Mouse (Mus musculus) kidney, postnatal 36 days (tissue): ENCODE data around the gene Rln3.

Experiments used
- DNase-seq, 2 experiments: peaks; one replicate each; pipeline ENCODE4 v3.0.0; 2021 to 2022; ENCODE audit warnings: mixed read lengths in 2 of 2

Gene Rln3

DNA sequence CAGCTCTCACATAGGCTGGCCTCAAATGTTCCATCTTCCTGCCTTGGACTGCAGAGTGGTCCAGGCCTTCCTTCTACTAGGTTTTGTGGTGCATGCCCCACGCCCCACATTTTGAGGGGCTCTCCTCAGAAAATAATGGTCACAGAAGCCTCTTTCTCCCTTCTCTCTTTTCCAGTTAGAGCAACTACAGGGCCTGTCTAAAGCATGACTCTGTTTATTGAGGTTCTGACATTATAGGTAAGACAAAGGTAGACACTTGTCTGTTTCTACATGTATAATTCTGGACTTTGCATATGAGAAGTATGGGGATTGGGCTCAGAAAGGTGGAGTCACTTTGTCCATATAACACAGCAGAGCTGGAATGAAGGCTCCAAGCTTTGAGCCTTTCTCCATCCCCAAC lies 20.2 kb upstream of the Rln3 start, which contains the start of gene Gm10643:
Gm10643 (minus strand) TSS at position 101 of the 400 bp plus-strand sequence.
- DNase-seq: no peak

DNA sequence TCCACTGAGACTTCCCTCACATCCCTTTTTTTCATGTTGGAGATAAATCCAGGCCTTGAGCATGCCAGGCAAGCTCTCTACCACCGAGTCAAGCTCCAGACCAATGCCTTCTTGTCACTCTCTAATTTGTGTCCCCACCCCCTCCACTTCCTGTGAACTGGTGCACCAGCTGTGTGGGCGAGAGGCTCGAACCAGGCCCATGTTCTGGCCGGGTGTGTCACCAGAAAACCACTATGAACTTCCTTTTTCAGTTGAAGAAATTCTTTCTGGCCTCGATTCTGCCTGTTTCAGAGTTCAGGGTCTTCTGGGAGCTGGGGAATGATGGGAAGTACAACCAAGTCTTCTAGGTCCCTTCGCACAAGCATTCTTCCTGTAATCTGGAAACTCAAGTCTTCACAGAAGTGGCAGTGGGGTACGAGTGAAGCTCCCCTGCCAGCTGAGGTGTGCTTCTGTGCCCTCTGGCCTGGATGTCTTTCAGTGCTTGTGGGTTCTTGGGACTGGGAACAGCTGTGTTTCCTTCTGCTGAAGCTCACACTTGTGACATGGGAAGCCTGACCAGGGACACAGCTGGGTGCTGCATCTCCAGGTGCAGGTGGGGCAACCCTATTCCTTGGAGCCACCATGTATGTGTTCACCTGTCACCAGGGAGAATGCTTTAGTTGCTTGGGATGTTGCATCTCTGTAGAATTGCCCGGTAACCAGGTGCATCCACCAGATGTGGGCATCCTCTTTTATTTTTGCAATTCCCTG lies 19.2 kb upstream of the Rln3 start:
- no peak for DNase-seq

DNA sequence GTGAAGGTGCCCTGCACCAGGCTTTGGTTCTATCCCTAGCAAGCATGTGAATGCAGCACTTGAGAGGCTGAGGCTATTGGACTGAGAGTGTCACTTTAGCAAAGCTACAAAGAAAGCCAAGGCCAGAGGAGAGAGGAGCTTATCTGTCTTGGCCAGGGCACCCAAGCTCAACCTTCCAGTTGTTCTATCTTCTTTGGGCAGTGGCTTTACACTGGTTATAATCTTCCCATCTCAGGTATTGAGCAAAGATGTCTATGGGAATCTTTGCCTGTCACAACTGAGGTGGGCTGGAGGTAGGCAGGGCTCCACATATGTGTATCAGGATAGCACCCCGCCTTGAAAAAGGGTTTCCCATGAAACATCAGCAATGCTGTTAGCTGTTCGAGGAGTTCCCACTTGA lies 15.4 kb upstream of the Rln3 start:
- DNase-seq: no peak

DNA sequence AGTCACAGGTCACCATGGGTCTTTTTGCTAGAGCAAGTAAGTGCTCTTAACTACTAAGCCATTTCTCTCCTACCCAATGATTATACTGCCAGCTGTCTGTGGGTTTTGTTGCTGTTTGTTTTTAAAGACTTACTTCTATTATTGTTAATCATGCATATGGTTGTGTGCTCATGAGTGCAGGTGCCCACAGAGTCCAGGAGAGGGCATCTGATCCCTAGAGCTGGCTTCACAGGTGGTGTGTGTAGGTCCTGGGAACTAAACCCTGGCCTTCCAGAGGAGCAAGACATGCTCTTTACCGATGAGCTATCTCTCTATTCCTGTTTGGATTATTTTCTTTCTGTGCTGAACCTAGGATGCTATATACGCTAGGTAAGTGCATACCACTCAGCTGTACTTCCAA lies 14.4 kb upstream of the Rln3 start:
- no peak for DNase-seq

DNA sequence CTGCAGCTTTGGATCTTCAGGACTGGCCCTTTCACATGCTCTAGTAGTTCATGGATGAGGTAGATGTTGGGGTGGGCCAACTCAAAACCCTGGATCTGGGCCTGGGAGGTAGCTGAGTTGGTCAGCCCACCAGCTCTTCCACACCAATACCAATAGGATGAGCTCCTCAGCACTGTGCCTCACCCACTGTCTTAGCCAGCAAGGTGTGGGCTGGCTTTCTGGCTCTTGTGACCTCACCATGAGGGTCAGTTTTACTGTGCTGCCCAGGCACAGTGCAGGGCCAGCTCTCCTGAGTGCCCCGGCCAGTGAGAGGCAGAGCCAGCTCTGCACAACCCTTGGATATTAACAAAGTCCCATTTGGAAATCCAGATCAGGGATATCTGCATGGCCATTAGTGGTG lies 13.0 kb upstream of the Rln3 start:
- DNase-seq: no peak

DNA sequence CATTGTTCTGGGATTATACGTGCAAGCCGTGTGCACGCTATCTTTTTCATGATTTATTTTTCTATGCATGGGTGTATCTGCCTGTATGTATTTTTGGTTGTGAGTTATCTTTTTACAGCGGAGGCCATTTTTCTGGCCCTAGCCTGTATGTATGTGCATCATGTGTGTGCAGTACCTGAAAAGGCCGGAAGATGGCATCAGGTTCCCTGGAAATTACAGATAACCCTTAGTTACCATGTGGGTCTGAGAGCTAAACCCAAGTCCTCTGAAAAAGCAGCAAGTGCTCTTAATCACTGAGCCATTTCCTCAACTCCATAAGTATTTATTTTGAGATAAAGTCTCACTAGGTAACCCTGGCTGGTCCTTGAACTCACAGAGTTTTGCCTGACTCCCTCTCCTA lies 8.4 kb upstream of the Rln3 start:
- DNase-seq: no peak

DNA sequence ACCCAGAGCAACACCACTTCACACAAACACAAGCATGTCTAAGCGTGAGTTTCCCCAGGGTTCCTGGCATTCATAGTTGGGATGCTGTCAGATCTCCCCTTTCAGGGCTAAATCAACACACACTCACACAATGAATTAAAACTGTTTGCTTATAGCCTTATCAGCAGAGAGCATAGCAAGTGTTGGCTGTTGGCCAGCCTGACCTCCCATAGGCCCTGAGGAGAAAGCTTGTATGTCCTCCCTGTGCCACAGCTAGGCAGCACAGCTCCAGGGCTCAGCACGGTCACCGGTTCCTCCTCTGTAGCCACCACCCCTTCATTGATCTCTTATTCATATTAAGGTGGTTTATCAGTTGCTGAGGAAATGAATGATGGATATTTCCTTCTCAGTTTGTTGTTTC lies 7.9 kb upstream of the Rln3 start:
- no peak for DNase-seq

DNA sequence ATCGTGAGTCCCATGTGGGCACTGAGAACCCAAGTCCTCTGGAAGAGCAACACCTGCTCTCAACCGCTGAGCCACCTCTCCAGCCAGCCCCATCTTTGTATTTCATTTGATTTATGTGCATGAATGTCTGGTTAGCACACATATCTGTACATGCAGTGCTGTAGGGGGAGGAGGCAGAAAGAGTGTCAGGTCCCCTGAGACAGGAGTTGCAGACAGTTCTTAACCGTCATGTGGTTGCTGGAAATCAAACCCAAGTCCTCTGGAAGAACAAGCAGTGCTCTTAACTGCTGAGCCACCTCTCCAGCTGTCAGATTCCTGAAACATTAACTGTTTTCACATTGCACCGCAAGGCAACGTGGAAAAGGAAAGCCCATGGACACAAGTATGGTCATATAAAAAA lies 3.4 kb upstream of the Rln3 start:
- DNase-seq: no peak

DNA sequence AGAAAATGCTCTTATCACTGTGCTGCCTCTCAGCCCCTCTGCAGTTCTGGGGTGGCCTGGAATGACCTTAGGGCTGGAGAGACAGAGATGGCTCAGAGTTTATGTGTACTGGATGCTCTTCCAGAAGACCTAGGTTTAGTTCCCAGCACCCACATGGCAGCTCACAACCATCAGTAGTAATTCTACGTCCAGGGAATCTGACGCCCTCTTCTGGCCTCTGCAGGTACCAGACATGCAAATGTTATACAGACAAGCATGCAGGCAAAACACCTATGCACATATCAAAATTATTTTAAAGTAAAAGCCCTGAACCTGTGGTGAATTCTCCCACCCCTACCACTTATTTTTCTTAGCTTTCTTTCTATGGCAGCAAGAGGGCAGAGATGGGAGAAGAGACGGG lies 1.7 kb upstream of the Rln3 start:
- DNase-seq: no peak

DNA sequence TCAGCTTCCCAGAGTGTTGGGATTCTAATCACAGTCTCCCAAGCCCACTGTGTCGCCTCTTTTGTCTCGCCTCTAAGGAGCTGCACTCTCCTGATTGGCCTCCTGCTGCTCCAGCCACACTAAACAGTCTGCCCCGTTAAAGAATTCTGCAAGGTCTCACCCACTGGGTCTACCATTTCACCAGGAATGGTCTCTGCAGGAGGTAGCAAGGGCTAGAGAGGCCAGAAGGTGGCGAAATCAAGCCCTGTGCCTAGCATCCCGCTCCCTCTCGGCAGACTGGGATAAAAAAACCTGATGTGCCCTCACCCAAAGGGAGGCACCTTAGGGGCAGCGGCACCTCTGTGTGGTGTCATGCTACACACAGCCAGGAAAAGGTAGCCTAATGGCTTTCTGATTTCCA lies 697 bp downstream of the Rln3 start:
- DNase-seq: no peak

DNA sequence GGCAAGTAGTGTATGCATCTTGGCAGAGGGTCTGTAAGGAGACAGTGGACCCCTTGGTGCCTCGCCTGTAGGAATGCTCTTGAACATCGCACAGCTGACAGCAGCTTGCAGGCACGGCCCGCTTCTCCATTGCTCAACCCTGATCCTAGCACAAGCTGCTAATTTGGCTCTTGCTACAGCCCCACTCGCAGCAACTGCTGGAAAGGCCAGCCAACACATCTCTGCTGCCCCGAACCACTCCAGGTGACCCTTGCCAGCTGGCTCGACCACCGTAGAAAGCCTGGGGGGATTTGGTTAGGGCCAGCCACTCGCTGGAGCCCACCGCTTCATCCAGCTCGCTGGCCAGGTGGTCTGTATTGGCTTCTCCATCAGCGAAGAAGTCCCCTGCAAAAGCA lies 1.9 kb downstream of the Rln3 start:
- DNase-seq: no peak

DNA sequence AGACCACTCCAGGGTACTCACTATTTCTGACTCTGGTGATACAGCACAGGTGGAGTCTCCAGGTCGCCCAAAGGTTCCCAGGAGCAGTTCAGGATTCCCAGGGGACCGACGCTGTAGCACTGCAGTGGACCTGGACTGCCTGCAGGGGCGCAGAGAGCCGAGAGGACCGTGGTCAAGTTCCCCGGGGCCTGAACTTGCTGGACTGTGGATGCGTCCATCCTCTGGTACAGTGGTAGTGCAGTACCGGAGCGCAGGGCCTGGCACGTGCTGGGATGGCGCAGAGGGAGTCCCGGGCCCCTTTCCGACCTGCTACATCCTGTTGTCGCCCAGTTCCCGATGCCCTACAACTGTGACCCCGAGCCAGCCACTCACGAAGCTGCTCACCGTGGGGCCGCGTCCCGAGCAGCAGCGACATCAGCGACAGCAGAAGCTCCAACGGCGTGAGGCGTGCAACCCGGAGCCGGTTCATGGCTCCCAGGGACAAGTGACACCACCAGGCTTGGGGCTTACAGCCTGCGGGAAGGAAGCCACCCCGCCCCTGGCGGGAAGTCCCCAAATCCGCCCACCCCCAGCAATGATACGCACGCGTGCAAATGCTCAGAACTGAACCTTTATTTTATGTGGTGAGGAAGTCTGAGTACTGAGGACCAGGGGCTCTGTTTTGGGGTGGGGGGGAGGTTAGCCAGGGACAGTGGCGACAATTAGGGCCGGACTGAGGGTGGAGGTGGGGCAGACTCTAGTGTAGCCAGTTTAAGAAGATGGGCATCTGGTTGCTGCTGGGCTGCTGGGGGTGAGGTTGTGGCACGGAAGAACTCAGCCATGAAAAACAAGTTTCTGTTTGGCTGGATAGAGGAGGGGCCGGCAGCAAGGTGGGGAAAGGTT lies 2.5 kb downstream of the Rln3 start, which contains the start of gene Il27ra:
Il27ra (minus strand) TSS at position 524 of the 882 bp plus-strand sequence.
- peak; percentile 80 to 88 for DNase-seq

DNA sequence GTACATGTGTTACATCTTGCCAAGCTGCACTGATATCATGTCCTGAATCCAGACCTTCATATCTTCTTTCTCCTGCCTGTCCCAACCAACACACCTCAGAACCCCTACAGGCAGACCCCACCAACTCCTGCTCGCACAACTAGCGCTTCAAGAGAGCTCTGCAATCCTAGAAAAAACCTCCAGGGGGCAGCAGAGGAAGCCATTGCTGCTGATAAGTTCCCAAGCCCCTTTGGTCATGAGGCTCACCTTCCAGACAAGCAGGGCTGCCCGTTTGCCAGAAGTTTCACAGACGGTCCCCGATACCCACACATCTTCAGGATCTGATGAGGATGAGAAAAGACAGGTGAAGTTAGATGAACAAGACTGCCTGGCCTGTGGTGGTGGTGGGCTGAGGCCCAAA lies 5.8 kb downstream of the Rln3 start:
- DNase-seq: peak; percentile 73 to 87

DNA sequence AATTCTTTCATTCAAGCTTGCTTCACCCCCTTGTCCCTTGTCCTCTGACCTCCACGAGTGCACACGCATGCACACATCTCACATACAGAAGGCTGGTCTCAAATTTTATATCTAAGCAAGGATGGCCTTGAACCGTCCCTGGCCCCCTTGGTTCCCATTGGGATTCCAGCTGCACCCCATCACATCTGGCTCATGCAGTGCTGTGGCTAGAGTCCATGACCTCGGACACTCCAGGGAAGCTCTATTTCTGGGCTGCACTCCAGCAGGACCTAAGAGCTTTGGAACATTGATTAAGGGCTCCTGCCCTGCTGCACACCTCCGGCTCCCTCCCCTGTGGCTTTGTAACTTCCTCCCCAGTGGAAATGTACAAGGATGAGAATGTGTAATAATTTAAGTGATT lies 6.8 kb downstream of the Rln3 start:
- DNase-seq: peak; percentile 43 to 54

DNA sequence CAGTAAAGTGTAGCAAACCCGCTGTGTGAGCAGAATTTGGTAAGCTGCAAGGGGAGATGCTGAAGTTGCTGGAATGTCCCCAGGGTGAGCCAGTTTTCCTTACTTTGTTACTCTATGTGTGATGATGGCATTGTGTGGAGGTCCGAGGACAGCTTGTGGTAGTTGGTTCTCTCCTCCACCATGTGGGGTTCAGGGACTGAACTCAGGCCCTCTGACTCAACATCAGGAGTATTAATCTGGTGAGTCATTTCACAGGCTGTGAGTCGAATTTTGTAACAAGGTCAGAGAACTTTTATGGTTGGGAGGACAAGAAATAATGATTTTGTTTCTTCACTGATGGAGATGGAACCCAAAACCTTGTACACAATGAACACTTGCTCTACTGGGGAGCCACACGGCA lies 12.0 kb downstream of the Rln3 start:
- no peak for DNase-seq

DNA sequence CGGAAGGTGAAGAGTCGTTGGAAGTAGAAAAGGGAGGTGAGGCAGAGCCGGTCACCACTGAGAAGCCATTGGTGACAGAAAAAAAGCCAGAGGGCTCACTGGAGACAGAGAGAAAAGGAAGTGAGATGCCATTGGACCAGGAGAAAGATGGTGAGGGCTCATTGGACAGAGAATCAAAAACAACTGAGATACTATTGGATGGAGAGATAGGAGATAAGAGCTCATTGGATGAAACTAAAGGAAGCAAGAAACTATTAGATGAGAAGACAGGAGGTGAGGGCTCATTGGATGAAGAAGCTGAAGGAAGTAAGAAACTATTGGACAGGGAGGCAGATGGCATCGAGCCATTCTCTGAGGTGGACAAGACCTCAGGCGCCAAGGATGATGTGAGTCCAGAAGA lies 15.5 kb downstream of the Rln3 start:
- no peak for DNase-seq

DNA sequence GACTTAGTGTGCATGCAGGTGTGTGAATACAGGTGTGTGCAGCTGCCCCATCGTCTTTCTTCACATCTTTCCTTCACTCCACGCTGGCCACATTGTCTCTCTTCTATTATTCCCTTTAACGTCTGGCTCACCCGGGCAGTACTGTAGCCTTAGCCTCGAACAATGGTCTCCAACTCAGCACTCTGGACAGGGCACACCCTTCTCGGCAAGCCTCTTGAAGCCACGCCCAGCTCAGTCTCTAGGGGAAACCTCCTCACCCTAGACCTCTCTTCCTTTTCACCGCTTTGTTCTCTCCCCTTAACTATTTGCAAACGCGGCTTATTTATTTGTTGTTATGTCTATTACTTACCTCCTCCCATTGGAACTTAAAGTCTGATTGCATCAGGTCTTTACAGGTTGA lies 17.4 kb downstream of the Rln3 start:
- no peak for DNase-seq

DNA sequence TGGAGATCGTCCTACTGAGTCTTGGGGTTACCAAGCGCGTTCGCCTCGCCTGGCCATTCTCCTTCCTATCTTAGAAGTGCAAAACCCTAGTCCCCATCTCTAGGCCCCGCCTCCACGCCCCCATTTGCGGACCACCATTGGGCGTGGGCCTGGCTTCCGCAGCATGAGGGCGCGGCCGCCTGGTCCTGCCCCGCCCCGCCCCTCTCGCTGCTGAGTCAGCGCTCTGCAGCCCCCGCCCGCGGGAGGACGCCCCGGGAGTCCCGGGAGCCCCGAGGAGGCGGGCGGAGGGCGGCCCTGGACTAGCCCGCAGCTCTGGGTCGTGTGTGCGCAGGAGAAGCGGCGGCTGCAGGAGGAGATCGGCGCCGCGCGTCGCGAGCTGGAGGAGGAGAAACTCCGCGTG lies 18.9 kb downstream of the Rln3 start:
- peak in 1 of 2 experiments; percentile 36 for DNase-seq

DNA sequence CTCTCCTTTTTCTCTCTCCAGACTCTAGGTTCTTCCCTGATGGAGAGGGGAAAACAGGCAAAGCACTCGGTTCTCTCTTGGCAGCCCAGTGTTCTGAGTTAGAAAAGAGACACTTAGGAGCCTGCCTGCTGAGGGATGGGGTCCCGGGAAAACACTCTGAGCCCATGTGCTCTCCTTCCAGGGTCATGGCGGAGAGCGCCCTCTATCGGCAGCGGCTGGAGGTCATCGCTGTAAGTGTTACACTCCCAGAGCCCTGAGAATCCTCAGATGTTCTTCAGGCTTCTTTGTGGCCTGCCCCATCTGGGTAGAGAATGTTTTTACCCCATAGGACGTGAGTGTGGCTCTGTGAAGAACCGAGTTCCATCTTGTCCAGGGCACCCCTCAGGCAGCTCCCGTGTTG lies 20.6 kb downstream of the Rln3 start:
- DNase-seq: peak; percentile 65 to 88

DNA sequence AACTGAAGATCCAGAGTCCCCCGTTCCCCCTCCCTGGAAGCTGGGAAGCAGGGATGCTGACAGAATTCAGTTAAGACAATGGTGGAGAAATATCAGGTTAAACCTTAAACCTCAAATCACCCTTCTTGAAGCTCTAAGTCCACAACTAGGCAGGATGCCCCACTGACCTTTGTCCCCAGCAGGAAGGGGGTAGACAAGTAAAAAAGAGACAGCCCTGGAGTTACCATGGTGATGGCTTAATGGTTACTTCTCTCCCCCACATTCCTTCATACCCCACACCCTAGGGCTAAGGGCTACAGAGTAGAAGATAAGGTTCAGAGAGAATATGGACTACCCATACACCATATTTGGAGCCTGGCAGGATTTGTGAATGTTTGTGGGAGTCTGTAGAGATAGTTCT lies 21.2 kb downstream of the Rln3 start:
- peak; percentile 79 to 88 for DNase-seq

DNA sequence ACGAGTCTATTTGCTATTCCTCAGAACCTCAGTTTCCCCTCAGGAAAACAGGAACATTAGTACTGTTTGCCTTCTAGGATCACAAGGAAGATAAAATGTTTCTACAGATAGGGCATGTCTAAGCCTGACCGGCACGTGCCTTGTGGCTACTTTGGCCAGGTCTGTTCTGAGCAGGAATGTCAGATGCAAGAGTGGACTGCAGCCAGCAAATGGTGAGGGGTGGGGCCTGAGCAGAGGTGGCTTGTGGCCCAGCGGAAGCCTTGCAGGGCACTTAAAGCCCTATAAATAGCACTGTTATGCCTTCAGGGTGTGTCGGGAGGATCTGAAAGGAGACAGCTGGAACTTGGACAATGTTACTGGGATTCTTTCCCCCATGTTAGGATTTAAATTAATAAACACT lies 21.7 kb downstream of the Rln3 start:
- peak; percentile 89 to 91 for DNase-seq

DNA sequence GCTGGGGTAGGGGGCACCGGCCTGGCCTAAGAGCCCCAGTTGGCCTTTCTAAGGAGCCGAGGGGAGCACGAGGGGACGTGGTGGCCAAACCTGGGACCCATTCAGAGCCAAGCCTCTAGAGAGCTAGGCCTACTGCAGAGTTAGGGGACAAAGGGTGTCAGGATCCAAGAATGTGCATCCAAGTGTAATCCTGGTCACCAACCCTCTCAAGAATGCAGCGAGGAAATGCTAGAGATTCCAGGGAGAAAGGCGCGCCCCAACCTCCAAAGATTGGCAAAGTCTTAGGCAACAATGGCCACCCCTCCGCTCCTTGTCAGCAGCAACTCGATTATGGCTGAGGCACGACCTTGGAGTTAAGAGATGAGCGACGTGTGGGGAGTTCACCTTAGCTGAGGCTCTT lies 23.2 kb downstream of the Rln3 start:
- peak in 1 of 2 experiments; percentile 28 for DNase-seq

DNA sequence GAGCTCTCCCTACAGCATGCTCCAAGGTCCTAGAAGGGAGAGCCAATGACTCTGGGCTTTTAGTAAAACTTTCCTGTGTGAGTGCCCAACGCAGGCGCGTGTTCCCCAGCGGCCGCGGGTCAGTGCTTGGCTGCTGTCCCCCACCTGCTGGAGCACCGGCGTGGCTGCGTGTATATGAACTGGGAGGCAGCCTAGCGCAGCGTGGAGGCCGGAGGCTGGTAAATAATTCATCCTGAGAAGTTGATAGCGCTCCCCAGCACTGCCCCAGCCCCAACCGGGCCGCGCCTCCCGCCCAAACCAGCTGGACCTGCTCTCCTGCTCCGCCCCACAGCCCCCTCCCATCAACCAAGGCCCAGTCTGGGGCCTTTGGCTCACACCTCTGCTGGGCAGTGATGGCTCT lies 23.7 kb downstream of the Rln3 start, which contains the start of gene Palm3:
Palm3 (plus strand) TSS at position 376 of the 400 bp plus-strand sequence.
- peak; percentile 84 for DNase-seq

DNA sequence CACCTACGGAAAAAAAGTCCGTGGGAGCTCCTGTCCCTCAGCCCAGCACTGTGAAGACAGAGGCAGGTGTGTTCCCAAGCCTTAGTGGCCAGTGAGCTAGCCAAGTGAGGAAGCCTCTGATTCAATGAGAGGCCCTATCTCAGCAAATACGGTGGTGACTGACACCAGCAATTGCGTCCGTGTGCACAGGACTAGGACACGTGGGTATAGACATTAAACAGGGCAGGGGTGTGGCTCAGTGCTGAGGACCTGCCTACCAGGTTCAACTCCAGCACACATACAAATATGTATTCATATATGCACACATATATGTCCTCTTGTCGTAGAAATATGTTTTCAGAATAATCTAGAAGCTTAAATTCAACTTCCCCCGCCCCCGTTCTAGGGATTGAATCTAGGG lies 25.1 kb downstream of the Rln3 start:
- no peak for DNase-seq
